ENCODE assay signal across 9 mouse cellular contexts in the genomic region with DNA sequence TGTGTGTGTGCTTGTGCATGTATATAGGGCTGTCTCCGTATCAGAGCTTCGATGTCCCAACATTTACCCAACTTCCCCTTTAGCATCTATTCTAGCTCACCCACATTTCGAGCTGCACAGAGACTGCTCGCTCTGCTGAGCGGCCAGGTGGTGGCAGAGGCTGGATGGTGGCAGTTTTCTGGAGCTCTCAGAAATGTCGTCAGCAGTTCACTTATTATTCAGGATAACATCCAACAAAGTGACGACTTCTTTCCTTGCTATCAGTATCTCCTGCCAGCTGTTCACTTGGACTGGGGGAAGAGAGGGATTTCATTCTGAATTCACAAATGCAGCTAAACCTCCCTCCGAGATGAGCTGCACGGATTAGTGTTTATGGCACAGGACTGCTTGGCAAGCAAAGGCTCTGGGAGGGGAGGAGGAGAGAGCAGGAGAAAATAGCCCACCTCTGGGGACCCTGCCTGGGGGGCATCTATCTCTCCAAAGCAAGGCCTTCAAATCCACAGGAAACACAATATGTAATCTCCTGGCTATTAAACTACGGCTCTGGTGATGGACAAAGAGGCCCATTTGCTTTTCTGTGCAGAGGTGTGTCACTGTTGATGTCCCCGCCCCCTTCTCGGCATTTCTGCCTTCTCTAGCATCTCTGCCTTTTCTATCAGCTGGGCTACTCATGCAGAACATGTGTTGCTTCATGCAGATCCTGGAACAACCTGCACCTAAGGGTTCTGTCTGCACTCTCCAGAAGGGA.
DNase-seq lines count a peak whose midpoint lies in the region; TF ChIP-seq lines count a peak whose summit lies in the region.
"Had no signal": no experiment of that assay in that cellular context is flagged by ENCODE, and none has a peak within 500 bp of the region (broad histone marks: within the 10 kb centered on the region; RNA-seq: fewer than 3 reads in every experiment).

No protein-coding gene starts in this region.

- no peak overlapping the region for H3K4me3 ChIP-seq in lung, adult 2 months (replicated peaks; ENCODE audit: extremely low read depth, low read depth, low read length)
- H3K4me3 ChIP-seq: liver, embryonic 12.5 days had no signal

- DNase-seq in cerebellum, postnatal 10 days: peak; percentile 65 to 71
- no peak for DNase-seq in cerebellum, adult 18-20 months
- DNase-seq in frontal cortex, postnatal 36 days (ENCODE audit: low spot score in 2 of 2): peak; percentile 65 to 79
- DNase-seq in left cerebral cortex, adult 8-10 months (ENCODE audit: low spot score in 2 of 2): peak; percentile 13 to 67
- peak; percentile 64 for DNase-seq in retina, postnatal 1 day
- DNase-seq in urinary bladder, adult 2 months (ENCODE audit: low spot score): no peak
- no peak for DNase-seq in liver
- DNase-seq in lung, adult 2 months: no peak

- TF ChIP-seq POLR2A in lung, adult 2 months (IDR thresholded peaks at IDR 0.05; ENCODE audit: borderline replicate concordance, extremely low read depth, low read depth, low read length): no peak

- 47% methylated on average over 12 of the region's 12 CpGs for WGBS in lung, adult 2 months

- no peak for TF ChIP-seq CTCF in lung, adult 2 months (IDR thresholded peaks at IDR 0.05; ENCODE audit: insufficient read depth, low read length)

- H3K4me1 ChIP-seq in lung, adult 2 months (ENCODE audit: control insufficient read depth, insufficient read depth, low read length): no peaks in the 10 kb centered on the region
- H3K4me1 ChIP-seq: liver, embryonic 12.5 days had no signal

Comparison
In these comparisons a context has a peak if more than half of its experiments do, and no peak if none do; other contexts are left out.
1. DNase-seq: peak in cerebellum, postnatal 10 days (2 of 2), frontal cortex, postnatal 36 days (2 of 2), left cerebral cortex, adult 8-10 months (2 of 2) and retina, postnatal 1 day (single experiment); none in cerebellum, adult 18-20 months (0 of 2), urinary bladder, adult 2 months (single experiment), liver (single experiment) and lung, adult 2 months (single experiment).